Mouse (Mus musculus) lung, adult 2 months (tissue): ENCODE data around the gene Gm42372. TPM values are rescaled to one million over a fixed set of nuclear protein-coding genes. Genes with fewer than 3 reads are reported as not detected.

Source experiments
- DNase-seq: peaks from one replicate; pipeline ENCODE4 v3.0.0; 2022
- H3K4me1 ChIP-seq: fragments of 200-500 bp; 2 replicates; pipeline ENCODE4 v1.6.1; 2011; ENCODE audit warnings: low read length; ENCODE audit not compliant: control insufficient read depth, insufficient read depth
- H3K4me3 ChIP-seq: fragments of 200-500 bp; replicated peaks from 2 replicates; pipeline ENCODE3; 2011; ENCODE audit warnings: low read depth, mild to moderate bottlenecking, control low read depth, low read length; ENCODE audit errors: extremely low read depth
- CTCF ChIP-seq: fragments of 200-500 bp; IDR thresholded peaks from 2 replicates; pipeline ENCODE4 v1.5.1; 2011; ENCODE audit warnings: mild to moderate bottlenecking, low read length, control low read depth; ENCODE audit not compliant: insufficient read depth
- POLR2A ChIP-seq: fragments of 200-500 bp; IDR thresholded peaks from 2 replicates; pipeline ENCODE4 v1.6.1; 2011; ENCODE audit warnings: low read depth, mild to moderate bottlenecking, control low read depth, low read length, borderline replicate concordance; ENCODE audit errors: extremely low read depth
- WGBS: fragments of 180-500 bp; shearing (Covaris S2); methylation state at CpG from one replicate; pipeline ENCODE4 v1.1.7; 2018; 5-methylcytosine and 5-hydroxymethylcytosine counted together
- polyA plus RNA-seq: library from polyadenylated mRNA; depleted of rRNA; stranded (reverse); fragments of >200 nt; gene quantifications from 2 replicates; pipeline ENCODE4 v1.2.3, GENCODE M21; 2012

Gm42372 gene
- polyA plus RNA-seq, 1 experiment = 0.04 TPM

DNA sequence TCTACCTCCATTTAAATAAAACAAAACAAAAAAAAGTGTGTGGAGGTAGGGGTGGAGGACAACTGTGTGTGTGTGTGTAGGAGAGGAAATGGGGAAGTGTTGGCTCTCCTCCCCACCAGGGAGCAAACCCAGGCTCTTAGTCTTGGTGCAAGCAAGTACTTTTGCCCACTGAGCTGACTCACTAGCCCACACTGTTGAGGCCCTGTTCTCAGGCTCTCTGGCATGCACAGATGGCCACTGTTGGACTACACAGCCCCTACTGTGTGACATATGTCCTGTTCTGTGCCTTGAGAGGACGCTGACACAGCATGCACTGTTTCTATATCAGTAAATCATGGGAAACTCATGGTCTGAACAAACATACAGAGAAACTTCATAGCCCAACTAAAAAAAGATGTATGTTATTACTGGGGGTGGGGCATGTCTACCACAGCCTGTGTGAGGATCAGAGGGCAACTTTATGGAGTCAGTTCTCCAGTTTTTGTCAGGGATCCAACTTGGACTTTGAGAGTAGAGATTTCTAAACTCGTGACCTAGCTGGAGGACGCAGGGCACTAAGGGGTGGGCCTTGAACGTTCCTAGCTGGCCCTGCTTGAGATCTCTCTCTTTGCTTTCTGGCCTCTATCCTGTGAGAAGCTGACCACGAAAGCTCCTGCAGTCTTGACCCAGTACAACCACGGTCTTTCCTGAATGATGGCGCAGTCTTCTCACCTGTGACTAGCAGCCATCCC is 20.5 kb downstream of the Gm42372 start:
- 59% methylated on average over 7 of the region's 7 CpGs for WGBS
- no peak overlapping the region for H3K4me3 ChIP-seq
- TF ChIP-seq CTCF = no peak
- TF ChIP-seq POLR2A = no peak
- H3K4me1 ChIP-seq = 0 out of 2 replicates have a peak, but pooled peaks cover 2% of the 10 kb centered on the region
- DNase-seq = no peak

DNA sequence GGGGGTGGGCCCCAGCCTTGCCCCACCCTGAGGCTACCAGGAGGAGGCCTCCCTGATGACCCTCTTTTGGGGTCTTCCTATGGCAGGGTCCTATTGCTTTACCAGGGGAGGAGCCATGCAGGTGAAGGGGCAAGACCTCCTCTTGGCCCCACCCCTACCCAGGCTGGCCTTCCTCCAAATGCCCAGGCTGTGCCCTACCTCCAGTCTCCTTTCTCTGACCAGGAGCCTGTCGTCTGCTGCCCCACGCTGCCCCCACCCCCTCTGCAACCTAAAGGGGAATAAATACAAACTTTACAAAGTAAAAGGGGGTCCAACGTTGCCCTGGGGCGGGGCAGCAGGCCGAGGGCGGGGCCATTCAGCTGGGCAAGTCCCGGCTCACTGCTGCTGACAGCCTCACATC is 21.8 kb downstream of the Gm42372 start:
- Histone ChIP-seq H3K4me3 (no peak overlapping the region), H3K4me1 (no peaks in the 10 kb centered on the region)
- DNase-seq = no peak
- 67% methylated on average over 7 of the region's 7 CpGs for WGBS
- TF ChIP-seq POLR2A (no peak), CTCF (no peak)

DNA sequence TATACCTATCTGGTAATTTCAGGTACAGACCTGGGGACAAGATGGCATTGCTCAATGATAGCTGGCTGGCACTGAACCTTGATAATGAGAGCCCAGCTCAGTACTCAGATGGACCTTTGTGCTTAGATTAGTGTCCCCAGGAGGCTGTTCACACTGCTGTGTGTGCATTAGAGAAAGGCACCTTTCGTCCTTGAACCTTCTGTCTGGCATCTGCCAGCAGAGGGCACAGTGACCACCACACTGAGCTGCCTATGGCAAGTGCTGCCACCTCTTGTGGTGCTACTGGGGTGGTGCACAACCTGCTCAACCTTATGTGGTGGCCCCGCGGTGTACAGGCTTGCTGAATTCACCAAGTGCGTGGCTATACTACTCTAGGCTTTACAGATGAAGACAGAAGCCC is 24.4 kb downstream of the Gm42372 start:
- H3K4me3 ChIP-seq = no peak overlapping the region
- peak; percentile 79 for TF ChIP-seq CTCF
- TF ChIP-seq POLR2A = no peak
- H3K4me1 ChIP-seq = no peaks in the 10 kb centered on the region
- WGBS = 60% methylated on average over 4 of the region's 4 CpGs
- DNase-seq = no peak

DNA sequence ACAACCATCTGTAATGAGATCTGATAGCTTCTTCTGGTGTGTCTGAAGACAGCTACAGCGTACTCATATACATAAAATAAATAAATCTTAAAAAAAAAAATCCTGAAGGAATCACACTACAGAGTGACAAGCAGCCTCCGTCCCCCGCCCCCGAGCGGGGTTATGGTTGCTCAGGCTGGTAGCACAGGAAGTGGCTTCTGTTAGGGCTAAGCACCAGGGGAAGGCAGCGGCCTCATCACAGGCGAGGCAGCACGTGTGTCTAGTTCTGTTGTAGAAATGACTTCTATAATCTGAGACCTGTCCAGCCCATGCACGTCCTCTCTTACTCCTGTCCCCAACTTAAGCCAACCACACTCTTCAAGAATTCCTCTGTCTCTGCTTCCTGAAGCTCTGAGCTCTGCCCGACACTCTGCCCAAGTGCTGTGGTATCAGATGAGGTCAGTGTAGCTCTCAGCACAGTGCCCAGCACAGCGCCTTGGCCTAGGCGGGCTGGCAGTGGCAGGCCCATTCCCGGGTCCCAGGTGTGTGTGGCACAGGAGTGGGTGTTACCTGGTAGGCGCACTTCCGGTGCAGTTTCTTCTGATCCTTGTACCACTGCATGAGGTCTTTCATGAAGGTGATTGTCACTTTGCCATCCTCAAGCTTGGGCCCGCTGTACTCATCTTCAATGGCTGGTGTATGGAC is 26.6 kb downstream of the Gm42372 start:
- WGBS = 75% methylated on average over 16 of the region's 16 CpGs
- TF ChIP-seq CTCF (no peak), POLR2A (no peak)
- Histone ChIP-seq H3K4me1 (no peaks in the 10 kb centered on the region), H3K4me3 (no peak overlapping the region)
- no peak for DNase-seq

DNA sequence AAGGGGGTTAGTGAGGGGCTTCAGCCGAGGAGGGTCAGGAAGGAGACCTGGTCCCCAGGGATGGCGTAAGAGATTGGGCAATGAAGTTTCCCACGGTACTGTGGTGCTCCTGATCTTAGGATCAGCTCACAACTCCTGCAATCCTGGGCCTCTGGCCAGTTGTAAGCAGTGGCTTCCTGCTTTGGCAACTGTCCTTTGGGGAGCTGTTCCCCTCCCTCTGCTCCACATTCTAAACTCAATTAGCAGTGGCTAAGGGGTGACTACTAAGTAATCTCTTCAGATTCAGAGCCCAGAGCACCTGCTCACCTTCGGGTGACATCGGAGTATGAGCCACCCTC is 27.1 kb downstream of the Gm42372 start:
- Histone ChIP-seq H3K4me1 (no peaks in the 10 kb centered on the region), H3K4me3 (no peak overlapping the region)
- WGBS = 48% methylated on average over 5 of the region's 5 CpGs
- TF ChIP-seq CTCF (no peak), POLR2A (no peak)
- no peak for DNase-seq

DNA sequence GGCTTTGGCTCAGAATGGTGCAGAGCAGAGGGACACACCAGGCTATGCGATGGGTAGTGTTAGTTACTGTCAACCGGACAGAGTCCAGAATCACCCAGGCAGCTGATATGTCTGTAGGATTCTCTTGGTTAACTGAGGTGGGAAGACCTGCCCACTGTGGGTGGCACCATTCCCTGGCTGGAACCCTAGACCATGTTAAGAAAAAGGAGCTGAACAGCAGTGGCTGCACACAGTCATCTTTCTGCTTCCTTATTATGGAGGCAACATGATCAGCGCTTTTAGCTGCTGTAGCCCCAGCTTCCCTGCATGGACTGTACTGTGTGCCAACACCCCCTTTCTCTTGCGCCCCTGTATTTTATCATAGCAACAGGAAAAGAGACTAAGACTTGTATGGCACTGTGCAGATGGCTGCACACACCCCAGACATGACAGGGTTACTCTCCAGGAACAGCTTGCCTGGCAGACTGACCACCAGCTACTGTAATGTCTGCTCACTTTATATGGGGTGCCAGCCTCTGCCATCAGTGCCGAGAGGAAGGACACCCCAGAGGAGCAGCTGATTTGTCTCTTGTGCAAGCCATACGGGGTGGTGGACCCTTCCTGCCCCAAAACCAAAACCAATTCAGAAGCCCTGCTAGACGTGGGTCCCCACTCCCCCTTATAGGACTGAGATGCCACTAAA is 29.2 kb downstream of the Gm42372 start:
- no peak for DNase-seq
- WGBS = 91% methylated on average over 7 of the region's 7 CpGs
- no peak overlapping the region for H3K4me3 ChIP-seq
- TF ChIP-seq CTCF (no peak), POLR2A (no peak)
- no peaks in the 10 kb centered on the region for H3K4me1 ChIP-seq

DNA sequence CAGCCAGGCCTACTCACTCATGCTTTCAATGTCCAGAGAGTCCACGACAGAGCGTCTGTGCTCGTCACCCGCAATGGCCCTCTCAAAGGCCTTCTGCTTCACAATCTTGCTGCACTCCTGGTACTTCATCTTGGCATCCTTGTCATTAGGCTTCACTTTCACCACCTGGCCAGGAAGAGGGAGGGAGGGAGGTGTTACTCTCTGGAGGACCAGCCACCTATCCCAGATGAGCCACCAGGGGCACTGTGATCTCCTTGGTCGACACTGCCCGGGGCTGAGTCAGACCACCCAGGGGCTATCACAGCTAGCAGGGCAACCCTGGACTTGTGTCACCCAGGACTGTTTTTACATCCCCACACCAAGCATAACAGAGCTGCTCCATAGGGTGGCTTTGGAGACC is 32.5 kb downstream of the Gm42372 start:
- Histone ChIP-seq H3K4me1 (peaks cover 3% of the 10 kb centered on the region), H3K4me3 (no peak overlapping the region)
- TF ChIP-seq CTCF = no peak
- TF ChIP-seq POLR2A = no peak
- no peak for DNase-seq
- 86% methylated on average over 6 of the region's 6 CpGs for WGBS

DNA sequence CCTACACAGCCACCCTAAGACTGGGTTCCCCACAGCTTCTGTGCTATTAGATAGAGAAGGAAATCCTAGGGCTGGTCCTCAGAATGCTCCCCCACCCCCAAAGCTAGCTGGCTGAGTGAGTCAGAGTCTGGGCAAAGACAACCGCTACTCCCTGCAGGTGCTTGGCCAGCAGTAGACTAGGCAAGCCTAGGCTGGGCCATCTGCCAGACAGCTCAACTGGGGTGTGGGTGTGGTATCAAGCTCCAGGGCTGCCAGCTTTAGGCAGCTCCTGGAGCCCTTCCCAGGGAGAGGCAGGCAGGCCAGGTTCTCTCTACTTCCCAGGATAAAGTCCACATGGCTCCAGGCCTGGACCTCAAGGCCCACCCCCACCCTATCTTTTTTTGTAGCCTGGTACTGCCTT is 34.1 kb downstream of the Gm42372 start:
- DNase-seq = peak; percentile 77
- TF ChIP-seq POLR2A = no peak
- TF ChIP-seq CTCF = no peak
- Histone ChIP-seq H3K4me3 (no peak overlapping the region), H3K4me1 (peaks cover 3% of the 10 kb centered on the region)
- WGBS = 33% methylated on average over 1 of the region's 1 CpGs

DNA sequence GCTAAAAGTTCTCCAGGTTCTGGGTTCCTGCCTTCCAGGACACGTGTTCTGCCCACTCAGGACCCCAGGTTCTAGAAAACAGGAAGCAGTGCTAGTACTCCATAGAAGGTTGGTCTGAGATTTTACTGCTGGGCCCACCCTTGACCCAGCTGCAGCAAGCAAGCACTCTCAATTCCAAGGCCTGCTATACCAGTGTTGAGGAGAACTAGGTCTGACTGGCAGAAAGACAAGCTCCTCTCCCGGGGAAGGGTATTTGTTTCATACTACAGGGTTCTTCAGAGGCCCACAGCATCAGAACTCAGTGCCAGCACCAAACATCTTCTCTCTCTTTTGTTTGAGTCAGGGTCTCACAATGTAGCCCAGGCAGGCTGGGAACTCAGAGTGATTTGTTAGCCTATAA is 35.0 kb downstream of the Gm42372 start:
- DNase-seq = no peak
- Histone ChIP-seq H3K4me1 (peaks cover 3% of the 10 kb centered on the region), H3K4me3 (no peak overlapping the region)
- no peak for TF ChIP-seq POLR2A
- TF ChIP-seq CTCF = no peak
- WGBS = 70% methylated on average over 2 of the region's 2 CpGs
